Mouse (Mus musculus): ENCODE data around the gene Dag1. TPM values are rescaled to one million over a fixed set of nuclear protein-coding genes. Genes with fewer than 3 reads are reported as not detected.

Gene Dag1
- polyA plus RNA-seq, 1 experiment from 2014 or later: 76.7 TPM

DNA sequence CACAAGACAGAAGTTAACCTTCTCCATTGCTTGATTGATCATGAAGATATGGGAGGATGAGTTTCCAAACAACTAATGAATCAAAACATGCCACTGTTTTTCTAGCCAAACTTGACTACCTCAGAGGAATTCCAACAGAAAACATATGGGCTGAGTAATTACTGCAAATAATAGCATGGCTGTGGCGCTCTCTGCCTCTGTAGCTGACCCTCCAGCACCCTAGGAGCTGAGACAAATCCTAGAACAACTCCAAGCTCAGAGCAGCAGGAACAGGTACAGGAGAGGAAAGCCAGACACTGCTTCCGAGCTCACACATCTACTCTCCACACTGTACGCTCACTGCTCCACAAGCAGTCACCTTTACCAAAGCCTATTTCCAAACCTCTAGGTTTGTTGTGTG, 24.9 kb downstream of the Dag1 start:
- no peaks in the 10 kb centered on the region for H3K4me1 ChIP-seq (replicated peaks; ENCODE audit: control insufficient read depth, insufficient read depth, low read length)
- DNase-seq (ENCODE audit: low spot score): no peak
- no peak overlapping the region for H3K4me2 ChIP-seq (replicated peaks)
- H3K27ac ChIP-seq: no peak overlapping the region
- H3K4me3 ChIP-seq (replicated peaks; ENCODE audit: low read length): no peak overlapping the region
- ATAC-seq (ENCODE audit: low FRiP score): no peak
- H3K9ac ChIP-seq: no peak overlapping the region
- H3K36me3 ChIP-seq (replicated peaks; ENCODE audit: control insufficient read depth, insufficient read depth): peaks cover 25% of the 10 kb centered on the region
- H3K9me3 ChIP-seq (ENCODE audit: control insufficient read depth, low read length): no peaks in the 10 kb centered on the region
- WGBS: 85% methylated on average over 3 of the region's 3 CpGs
- H3K27me3 ChIP-seq (ENCODE audit: control insufficient read depth, insufficient read depth, low read length): no peaks in the 10 kb centered on the region

GRCm38 (mm10) chr9:108238402-108238801, 25.4 kb downstream of the Dag1 start:
- WGBS: 90% methylated on average over 2 of the region's 2 CpGs
- no peak for DNase-seq (ENCODE audit: low spot score)
- Histone ChIP-seq H3K27me3 (ENCODE audit: control insufficient read depth, insufficient read depth, low read length) (no peaks in the 10 kb centered on the region), H3K9me3 (ENCODE audit: control insufficient read depth, low read length) (no peaks in the 10 kb centered on the region), H3K36me3 (replicated peaks; ENCODE audit: control insufficient read depth, insufficient read depth) (peaks cover 21% of the 10 kb centered on the region), H3K27ac (no peak overlapping the region), H3K4me3 (replicated peaks; ENCODE audit: low read length) (no peak overlapping the region), H3K9ac (no peak overlapping the region), H3K4me1 (replicated peaks; ENCODE audit: control insufficient read depth, insufficient read depth, low read length) (no peaks in the 10 kb centered on the region), H3K4me2 (replicated peaks) (no peak overlapping the region)
- ATAC-seq (ENCODE audit: low FRiP score): no peak

DNA sequence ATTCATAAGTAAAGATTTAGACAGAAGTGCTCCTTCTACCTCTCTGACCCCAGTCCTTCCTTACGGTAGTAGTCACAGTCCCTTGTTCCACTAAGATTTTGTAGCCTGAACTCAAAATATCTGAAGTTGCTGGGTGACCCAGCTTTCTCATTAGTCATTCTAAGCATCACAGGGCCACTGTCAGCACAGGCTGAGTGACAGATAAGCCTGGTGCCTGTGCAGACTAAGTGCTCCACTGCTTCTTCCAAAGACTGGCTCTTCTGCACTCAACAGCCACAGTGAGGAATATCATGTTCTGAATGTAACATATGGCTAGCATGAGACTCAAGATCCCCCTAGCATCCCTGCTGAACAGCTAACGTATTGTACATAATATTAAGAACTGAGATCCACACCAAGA, 29.1 kb downstream of the Dag1 start:
- 89% methylated on average over 2 of the region's 2 CpGs for WGBS
- H3K4me1 ChIP-seq (replicated peaks; ENCODE audit: control insufficient read depth, insufficient read depth, low read length): no peaks in the 10 kb centered on the region
- H3K4me2 ChIP-seq (replicated peaks): no peak overlapping the region
- DNase-seq (ENCODE audit: low spot score): no peak
- no peak overlapping the region for H3K27ac ChIP-seq
- H3K4me3 ChIP-seq (replicated peaks; ENCODE audit: low read length): no peak overlapping the region
- peaks cover 33% of the 10 kb centered on the region for H3K36me3 ChIP-seq (replicated peaks; ENCODE audit: control insufficient read depth, insufficient read depth)
- no peaks in the 10 kb centered on the region for H3K27me3 ChIP-seq (ENCODE audit: control insufficient read depth, insufficient read depth, low read length)
- ATAC-seq (ENCODE audit: low FRiP score): no peak
- no peak overlapping the region for H3K9ac ChIP-seq
- no peaks in the 10 kb centered on the region for H3K9me3 ChIP-seq (ENCODE audit: control insufficient read depth, low read length)

DNA sequence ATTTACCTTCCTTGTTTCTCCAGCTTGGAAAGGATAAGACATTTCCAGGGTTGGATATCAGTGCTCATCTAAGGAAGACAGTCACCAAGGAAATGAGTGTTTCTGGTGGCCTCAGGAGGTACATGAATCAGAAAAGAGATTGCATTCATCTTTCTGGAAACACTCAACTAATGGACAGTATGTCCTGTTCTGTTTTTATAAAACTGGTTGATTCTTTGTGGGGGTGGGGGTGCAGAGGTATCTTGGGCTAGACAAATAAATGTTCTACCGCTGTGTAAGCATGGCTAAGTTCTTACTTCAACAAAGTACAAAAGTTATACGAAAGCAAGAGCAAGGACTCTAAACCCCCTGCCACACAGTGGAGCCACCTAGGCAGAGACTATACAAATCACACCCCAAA, 30.9 kb downstream of the Dag1 start:
- WGBS: 81% methylated on average over 2 of the region's 2 CpGs
- ATAC-seq (ENCODE audit: low FRiP score) (no peak), DNase-seq (ENCODE audit: low spot score) (no peak)
- Histone ChIP-seq H3K9me3 (ENCODE audit: control insufficient read depth, low read length) (no peaks in the 10 kb centered on the region), H3K4me1 (replicated peaks; ENCODE audit: control insufficient read depth, insufficient read depth, low read length) (no peaks in the 10 kb centered on the region), H3K27me3 (ENCODE audit: control insufficient read depth, insufficient read depth, low read length) (no peaks in the 10 kb centered on the region), H3K9ac (no peak overlapping the region), H3K36me3 (replicated peaks; ENCODE audit: control insufficient read depth, insufficient read depth) (peaks cover 26% of the 10 kb centered on the region), H3K4me3 (replicated peaks; ENCODE audit: low read length) (no peak overlapping the region), H3K4me2 (replicated peaks) (no peak overlapping the region), H3K27ac (no peak overlapping the region)

DNA sequence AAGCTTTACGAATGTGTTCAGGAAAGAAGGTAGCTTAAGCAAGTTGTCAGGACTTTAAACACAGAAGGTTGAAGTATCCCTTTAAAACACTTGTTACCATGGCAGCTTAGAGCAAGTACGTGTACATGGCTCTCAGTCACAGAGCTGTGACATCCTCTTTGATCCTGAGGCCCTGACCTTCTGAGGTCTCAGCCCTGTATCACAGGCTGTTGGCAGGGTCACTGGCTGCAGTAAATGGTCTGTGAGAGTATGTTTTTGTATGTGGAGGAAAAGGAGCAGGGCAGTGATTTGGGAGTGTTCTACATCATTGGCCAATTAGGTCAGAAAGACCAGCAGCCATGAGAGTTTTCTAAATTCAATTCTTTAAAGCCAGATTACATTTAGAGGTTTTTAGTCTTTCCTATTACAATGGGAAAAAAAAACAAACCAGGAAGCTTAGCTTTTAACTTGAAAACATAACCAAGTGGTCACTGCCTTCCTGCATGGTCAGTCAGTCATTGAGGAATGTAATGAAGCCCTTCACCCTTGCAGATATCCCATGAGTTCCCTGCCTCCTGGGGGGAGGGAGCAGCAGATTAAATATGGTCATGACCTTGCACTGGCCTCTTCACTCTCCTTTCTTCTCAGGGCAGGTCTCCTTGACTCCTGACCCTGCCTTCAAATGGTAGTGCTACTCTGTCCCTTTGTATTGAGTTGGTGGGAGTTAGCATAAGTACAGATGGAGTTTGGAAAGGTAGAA, 35.7 kb downstream of the Dag1 start:
- H3K27me3 ChIP-seq (ENCODE audit: control insufficient read depth, insufficient read depth, low read length): no peaks in the 10 kb centered on the region
- WGBS: 44% methylated on average over 2 of the region's 2 CpGs
- H3K36me3 ChIP-seq (replicated peaks; ENCODE audit: control insufficient read depth, insufficient read depth): peaks cover 12% of the 10 kb centered on the region
- no peak for ATAC-seq (ENCODE audit: low FRiP score)
- H3K4me2 ChIP-seq (replicated peaks): no peak overlapping the region
- no peak overlapping the region for H3K27ac ChIP-seq
- H3K9ac ChIP-seq: no peak overlapping the region
- H3K9me3 ChIP-seq (ENCODE audit: control insufficient read depth, low read length): no peaks in the 10 kb centered on the region
- H3K4me1 ChIP-seq (replicated peaks; ENCODE audit: control insufficient read depth, insufficient read depth, low read length): no peaks in the 10 kb centered on the region
- no peak for DNase-seq (ENCODE audit: low spot score)
- no peak overlapping the region for H3K4me3 ChIP-seq (replicated peaks; ENCODE audit: low read length)

- ATAC-seq (ENCODE audit: low FRiP score): no peak
- Histone ChIP-seq H3K9ac (no peak overlapping the region), H3K27ac (no peak overlapping the region), H3K36me3 (replicated peaks; ENCODE audit: control insufficient read depth, insufficient read depth) (no peaks in the 10 kb centered on the region; the same call in 1 of the 2 replicates), H3K4me2 (replicated peaks) (no peak overlapping the region), H3K4me3 (replicated peaks; ENCODE audit: low read length) (no peak overlapping the region), H3K9me3 (ENCODE audit: control insufficient read depth, low read length) (no peaks in the 10 kb centered on the region), H3K27me3 (ENCODE audit: control insufficient read depth, insufficient read depth, low read length) (no peaks in the 10 kb centered on the region), H3K4me1 (replicated peaks; ENCODE audit: control insufficient read depth, insufficient read depth, low read length) (no peaks in the 10 kb centered on the region)
- 82% methylated on average over 2 of the region's 2 CpGs for WGBS
- no peak for DNase-seq (ENCODE audit: low spot score)
Measured at GRCm38 (mm10) chr9:108225166-108225565, 38.6 kb downstream of the Dag1 start.

- H3K36me3 ChIP-seq (replicated peaks; ENCODE audit: control insufficient read depth, insufficient read depth): no peaks in the 10 kb centered on the region; the same call in 1 of the 2 replicates
- no peak for DNase-seq (ENCODE audit: low spot score)
- 97% methylated on average over 1 of the region's 1 CpGs for WGBS
- no peak overlapping the region for H3K27ac ChIP-seq
- H3K4me2 ChIP-seq (replicated peaks): no peak overlapping the region
- no peaks in the 10 kb centered on the region for H3K9me3 ChIP-seq (ENCODE audit: control insufficient read depth, low read length)
- no peaks in the 10 kb centered on the region for H3K27me3 ChIP-seq (ENCODE audit: control insufficient read depth, insufficient read depth, low read length)
- no peak for ATAC-seq (ENCODE audit: low FRiP score)
- H3K4me3 ChIP-seq (replicated peaks; ENCODE audit: low read length): no peak overlapping the region
- H3K9ac ChIP-seq: no peak overlapping the region
- no peaks in the 10 kb centered on the region for H3K4me1 ChIP-seq (replicated peaks; ENCODE audit: control insufficient read depth, insufficient read depth, low read length)
Measured at GRCm38 (mm10) chr9:108223633-108224032, 40.1 kb downstream of the Dag1 start.

GRCm38 (mm10) chr9:108221566-108221965, 42.2 kb downstream of the Dag1 start:
- no peak for ATAC-seq (ENCODE audit: low FRiP score)
- H3K4me3 ChIP-seq (replicated peaks; ENCODE audit: low read length): no peak overlapping the region
- no peak overlapping the region for H3K27ac ChIP-seq
- no peak for DNase-seq (ENCODE audit: low spot score)
- no peaks in the 10 kb centered on the region for H3K9me3 ChIP-seq (ENCODE audit: control insufficient read depth, low read length)
- H3K27me3 ChIP-seq (ENCODE audit: control insufficient read depth, insufficient read depth, low read length): no peaks in the 10 kb centered on the region
- WGBS: 98% methylated on average over 3 of the region's 3 CpGs
- H3K4me2 ChIP-seq (replicated peaks): no peak overlapping the region
- H3K36me3 ChIP-seq (replicated peaks; ENCODE audit: control insufficient read depth, insufficient read depth): peaks cover 18% of the 10 kb centered on the region
- H3K9ac ChIP-seq: no peak overlapping the region
- no peaks in the 10 kb centered on the region for H3K4me1 ChIP-seq (replicated peaks; ENCODE audit: control insufficient read depth, insufficient read depth, low read length)

GRCm38 (mm10) chr9:108220380-108220774, 43.4 kb downstream of the Dag1 start:
- Histone ChIP-seq H3K4me1 (replicated peaks; ENCODE audit: control insufficient read depth, insufficient read depth, low read length) (no peaks in the 10 kb centered on the region), H3K4me2 (replicated peaks) (no peak overlapping the region), H3K27me3 (ENCODE audit: control insufficient read depth, insufficient read depth, low read length) (no peaks in the 10 kb centered on the region), H3K9me3 (ENCODE audit: control insufficient read depth, low read length) (no peaks in the 10 kb centered on the region), H3K36me3 (replicated peaks; ENCODE audit: control insufficient read depth, insufficient read depth) (peaks cover 26% of the 10 kb centered on the region), H3K27ac (no peak overlapping the region), H3K9ac (no peak overlapping the region), H3K4me3 (replicated peaks; ENCODE audit: low read length) (no peak overlapping the region)
- ATAC-seq (ENCODE audit: low FRiP score): no peak
- WGBS: 85% methylated on average over 1 of the region's 1 CpGs
- no peak for DNase-seq (ENCODE audit: low spot score)

All from hindbrain, embryonic 14.5 days (tissue).